Mouse (Mus musculus) megakaryocyte, embryonic 14.5 days (primary cell): ENCODE results near the gene Robo4.

Experiments used
- FLI1 ChIP-seq: IDR thresholded peaks from 2 replicates; pipeline ENCODE4 v1.6.1; 2012; ENCODE audit warnings: low read length, inconsistent platforms, mixed read lengths
- GATA1 ChIP-seq: IDR thresholded peaks from 3 replicates; pipeline ENCODE4 v1.6.1; 2012; ENCODE audit warnings: mixed read lengths, low read length, inconsistent platforms, borderline replicate concordance

DNA sequence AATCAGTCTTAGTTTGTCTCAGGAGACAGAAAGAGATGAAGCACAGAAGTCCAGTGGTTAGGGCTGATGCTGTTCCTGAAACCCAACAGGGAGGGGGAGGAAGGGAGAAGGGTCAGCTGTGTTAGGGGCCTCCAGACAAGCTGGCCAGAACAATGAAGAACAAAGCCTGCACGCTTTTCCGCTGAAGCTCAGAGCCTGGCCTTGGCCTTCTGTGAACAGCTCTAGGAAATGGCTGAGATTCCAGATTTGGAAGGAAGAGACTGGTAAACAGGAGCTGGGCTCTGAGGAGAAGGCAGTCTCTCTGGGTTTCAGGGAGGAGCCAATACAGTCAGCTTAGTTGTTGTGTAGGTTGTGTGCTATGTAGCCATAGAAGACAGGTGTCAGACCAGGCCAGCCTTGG, 1.1 kb upstream of the Robo4 start:
- TF ChIP-seq FLI1 (no peak), GATA1 (no peak)
